Mouse (Mus musculus) MEL (cell line): ENCODE results near the gene Recql5. TPM values are rescaled to one million over a fixed set of nuclear protein-coding genes. Genes with fewer than 3 reads are reported as not detected.

Experiments
- DNase-seq: peaks from one replicate; pipeline ENCODE4 v3.0.0; 2011; ENCODE audit warnings: low read depth, low spot score
- H3K27ac ChIP-seq: 2 replicates; pipeline ENCODE4 v1.5.1; 2012; ENCODE audit warnings: low read depth, mild to moderate bottlenecking, control low read depth, low read length, moderate library complexity; ENCODE audit not compliant: control insufficient read depth
- H3K27me3 ChIP-seq, 2 experiments: fragments of 150-350 bp in 1 of 2; sonication (generic) in 1 of 2; 2 replicates each; pipeline ENCODE4 v1.6.1; 2012; ENCODE audit warnings: low read length in 2 of 2, mild to moderate bottlenecking in 2 of 2, improper control_type of control experiment in 1 of 2, moderate library complexity in 1 of 2; ENCODE audit not compliant: insufficient read depth in 2 of 2, control insufficient read depth in 1 of 2
- H3K36me3 ChIP-seq, 2 experiments: 2 replicates each; pipeline ENCODE4 v1.6.1; 2012 to 2014; ENCODE audit warnings: low read length in 2 of 2, improper control_type of control experiment in 1 of 2, inconsistent platforms in 1 of 2, mild to moderate bottlenecking in 1 of 2; ENCODE audit not compliant: insufficient read depth in 2 of 2, control insufficient read depth in 1 of 2
- H3K4me1 ChIP-seq, 2 experiments: fragments of 150-350 bp in 1 of 2; sonication (generic) in 1 of 2; 2 replicates each; pipeline ENCODE4 v1.6.1; 2012; ENCODE audit warnings: low read length in 2 of 2, improper control_type of control experiment in 1 of 2, mild to moderate bottlenecking in 1 of 2; ENCODE audit not compliant: insufficient read depth in 2 of 2, control insufficient read depth in 1 of 2
- H3K4me3 ChIP-seq, 2 experiments: fragments of 150-350 bp in 1 of 2; sonication (generic) in 1 of 2; 2 replicates each; pipeline ENCODE4 v1.5.1; 2012; ENCODE audit warnings: low read depth in 2 of 2, low read length in 2 of 2, mild to moderate bottlenecking in 2 of 2, moderate library complexity in 2 of 2, control low read depth in 1 of 2, improper control_type of control experiment in 1 of 2; ENCODE audit not compliant: control insufficient read depth in 1 of 2, insufficient read depth in 1 of 2
- H3K79me2 ChIP-seq: 2 replicates; pipeline ENCODE4 v1.6.1; 2012; ENCODE audit warnings: mild to moderate bottlenecking, low read length, moderate library complexity; ENCODE audit not compliant: control insufficient read depth, poor library complexity, insufficient read depth
- H3K9ac ChIP-seq: 2 replicates; pipeline ENCODE4 v1.6.1; 2012; ENCODE audit warnings: low read depth, mild to moderate bottlenecking, control low read depth, low read length, moderate library complexity; ENCODE audit not compliant: control insufficient read depth, poor library complexity, severe bottlenecking
- H3K9me3 ChIP-seq: fragments of 150-350 bp; sonication (generic); replicated peaks from 2 replicates; pipeline ENCODE4 v1.6.1; 2012; ENCODE audit warnings: mild to moderate bottlenecking, low read length, improper control_type of control experiment, moderate library complexity; ENCODE audit not compliant: insufficient read depth
- BHLHE40 ChIP-seq: IDR thresholded peaks from 2 replicates; pipeline ENCODE4 v1.6.1; 2012; ENCODE audit warnings: low read depth, mild to moderate bottlenecking, inconsistent platforms, low read length, improper control_type of control experiment, borderline replicate concordance
- CHD1 ChIP-seq: IDR thresholded peaks from 2 replicates; pipeline ENCODE4 v1.6.1; 2012; ENCODE audit warnings: low read depth, mild to moderate bottlenecking, inconsistent platforms, low read length, improper control_type of control experiment
- CTCF ChIP-seq, 3 experiments: IDR thresholded peaks in 2 of 3; conservative IDR thresholded peaks in 1 of 3; 2 replicates each; pipeline ENCODE4 v1.5.1; 2011 to 2012; ENCODE audit warnings: low read length in 3 of 3, low read depth in 2 of 3, mild to moderate bottlenecking in 2 of 3, improper control_type of control experiment in 1 of 3, inconsistent platforms in 1 of 3, mixed read lengths in 1 of 3, moderate library complexity in 1 of 3; ENCODE audit not compliant: control insufficient read depth in 1 of 3, insufficient read depth in 1 of 3, poor library complexity in 1 of 3, severe bottlenecking in 1 of 3
- E2F4 ChIP-seq: IDR thresholded peaks from 2 replicates; pipeline ENCODE4 v1.6.1; 2011; ENCODE audit warnings: low read depth, low read length, improper control_type of control experiment, borderline replicate concordance
- EP300 ChIP-seq, 2 experiments: IDR thresholded peaks; 2 replicates each; pipeline ENCODE4 v1.6.1; 2011; ENCODE audit warnings: improper control_type of control experiment in 2 of 2, low read length in 2 of 2, low read depth in 1 of 2, mild to moderate bottlenecking in 1 of 2
- ETS1 ChIP-seq: IDR thresholded peaks from 2 replicates; pipeline ENCODE4 v1.6.1; 2012; ENCODE audit warnings: low read depth, mild to moderate bottlenecking, inconsistent platforms, low read length, improper control_type of control experiment, moderate library complexity
- HCFC1 ChIP-seq: IDR thresholded peaks from 2 replicates; pipeline ENCODE4 v1.6.1; 2012; ENCODE audit warnings: low read depth, mild to moderate bottlenecking, inconsistent platforms, low read length, improper control_type of control experiment, moderate library complexity
- MAX ChIP-seq: IDR thresholded peaks from 2 replicates; pipeline ENCODE4 v1.6.1; 2011; ENCODE audit warnings: low read length, improper control_type of control experiment
- MAZ ChIP-seq: IDR thresholded peaks from 2 replicates; pipeline ENCODE4 v1.6.1; 2012; ENCODE audit warnings: low read depth, mild to moderate bottlenecking, inconsistent platforms, low read length, improper control_type of control experiment
- MXI1 ChIP-seq: IDR thresholded peaks from 2 replicates; pipeline ENCODE4 v1.6.1; 2011; ENCODE audit warnings: mild to moderate bottlenecking, low read depth, low read length, improper control_type of control experiment
- MYB ChIP-seq: IDR thresholded peaks from 2 replicates; pipeline ENCODE4 v1.6.1; 2011; ENCODE audit warnings: mild to moderate bottlenecking, low read depth, low read length, improper control_type of control experiment
- NELFE ChIP-seq: IDR thresholded peaks from 2 replicates; pipeline ENCODE4 v1.6.1; 2011; ENCODE audit warnings: low read depth, low read length, improper control_type of control experiment
- POLR2A ChIP-seq, 2 experiments: IDR thresholded peaks; 2 replicates each; pipeline ENCODE4 v1.6.1; 2011 to 2012; ENCODE audit warnings: low read length in 2 of 2, mild to moderate bottlenecking in 2 of 2, control low read depth in 1 of 2, improper control_type of control experiment in 1 of 2, low read depth in 1 of 2, moderate library complexity in 1 of 2; ENCODE audit not compliant: control insufficient read depth in 1 of 2, insufficient read depth in 1 of 2, poor library complexity in 1 of 2
- RCOR1 ChIP-seq: IDR thresholded peaks from 2 replicates; pipeline ENCODE4 v1.6.1; 2012; ENCODE audit warnings: low read depth, mild to moderate bottlenecking, inconsistent platforms, low read length, improper control_type of control experiment
- SIN3A ChIP-seq: IDR thresholded peaks from 2 replicates; pipeline ENCODE4 v1.6.1; 2012; ENCODE audit warnings: low read length, improper control_type of control experiment, inconsistent platforms
- TBP ChIP-seq: IDR thresholded peaks from 2 replicates; pipeline ENCODE4 v1.8.0; 2011; ENCODE audit warnings: low read depth, low read length, improper control_type of control experiment
- TCF12 ChIP-seq: IDR thresholded peaks from 2 replicates; pipeline ENCODE4 v1.6.1; 2014; ENCODE audit warnings: low read depth, mild to moderate bottlenecking, inconsistent platforms, low read length, improper control_type of control experiment, moderate library complexity
- ZC3H11A ChIP-seq: IDR thresholded peaks from 2 replicates; pipeline ENCODE4 v1.6.1; 2012; ENCODE audit warnings: low read depth, mild to moderate bottlenecking, inconsistent platforms, low read length, improper control_type of control experiment
- ZKSCAN1 ChIP-seq: IDR thresholded peaks from 2 replicates; pipeline ENCODE4 v1.6.1; 2012; ENCODE audit warnings: low read depth, mild to moderate bottlenecking, inconsistent platforms, low read length, improper control_type of control experiment, moderate library complexity
- ZMIZ1 ChIP-seq: IDR thresholded peaks from 2 replicates; pipeline ENCODE4 v1.6.1; 2012; ENCODE audit warnings: low read depth, mild to moderate bottlenecking, inconsistent platforms, low read length, improper control_type of control experiment, moderate library complexity
- polyA plus RNA-seq, 2 experiments: library from polyadenylated mRNA; stranded (reverse) in 1 of 2; unstranded in 1 of 2; fragments of >175 nt in 1 of 2; fragments of >200 nt in 1 of 2; gene quantifications; 2 replicates each; pipeline versions ENCODE4 v1.2.1 to v1.2.4; 2012; ENCODE audit warnings: low replicate concordance in 2 of 2, low read depth in 1 of 2; ENCODE audit not compliant: insufficient read length in 2 of 2, insufficient read depth in 1 of 2, missing spikeins in 1 of 2
- total RNA-seq: library from RNA; depleted of rRNA; stranded (reverse); fragments of 300-350 nt; gene quantifications from 2 replicates; pipeline ENCODE4 v1.2.3, GENCODE M21; 2012

The Recql5 gene
- total and polyA plus RNA-seq, 3 experiments = 20.3 to 21.5 TPM; not detected in 1

DNA sequence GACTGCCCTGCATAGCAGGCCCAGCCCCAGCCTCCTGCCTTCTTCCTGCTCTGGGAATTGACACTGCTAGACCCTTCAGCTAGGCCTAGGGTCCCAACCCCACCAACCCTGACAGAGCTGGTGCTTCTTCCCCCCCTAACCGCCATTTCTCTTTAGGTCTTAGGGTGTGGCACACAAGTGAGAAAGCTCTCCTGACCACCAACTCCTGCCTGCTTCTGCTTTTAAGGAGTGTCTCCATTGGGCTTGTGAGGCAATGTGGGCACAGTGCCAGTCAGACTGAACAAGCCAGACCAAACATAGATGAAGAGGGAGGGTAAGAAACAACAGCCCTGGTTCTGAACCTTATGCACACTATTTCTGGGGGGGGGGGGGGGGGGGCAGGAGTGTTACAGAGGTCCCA lies 30.4 kb downstream of the Recql5 start:
- H3K79me2 ChIP-seq = peaks cover 34% of the 10 kb centered on the region
- H3K9me3 ChIP-seq = no peaks in the 10 kb centered on the region
- H3K4me1 ChIP-seq = peaks cover 20 to 40% of the 10 kb centered on the region in 2 experiments
- H3K4me3 ChIP-seq = peak overlapping the region; percentile 13 to 40; a peak in 3 of 4 replicates
- TF ChIP-seq NELFE (peak; percentile 31), POLR2A (IDR thresholded peaks at IDR 0.05; ENCODE audit: control insufficient read depth in 1 of 2, insufficient read depth in 1 of 2, low read depth in 1 of 2, low read length in 2 of 2, poor library complexity in 1 of 2) (peak in 1 of 2 experiments; percentile 64; a peak in 1 of 4 replicates), TCF12 (peak; percentile 58; the same call in 1 of the 2 replicates), MAZ (0 out of 2 replicates have a peak, but pooled peaks have one; percentile 56), SIN3A (peak; percentile 73), ZKSCAN1 (no peak), HCFC1 (0 out of 2 replicates have a peak, but pooled peaks have one; percentile 41), MYB (0 out of 2 replicates have a peak, but pooled peaks have one; percentile 43), ETS1 (peak; percentile 83), EP300 (IDR thresholded peaks at IDR 0.05; ENCODE audit: low read depth in 1 of 2, low read length in 2 of 2) (peak in 1 of 2 experiments; percentile 81; a peak in 2 of 4 replicates), CTCF (IDR thresholded peaks at IDR 0.05 in 2 of 3, conservative IDR thresholded peaks at IDR 0.05 in 1 of 3; ENCODE audit: control insufficient read depth in 1 of 3, insufficient read depth in 1 of 3, low read depth in 2 of 3, low read length in 3 of 3, poor library complexity in 1 of 3, severe bottlenecking in 1 of 3) (no peak), E2F4 (no peak), TBP (peak; percentile 59), MAX (peak; percentile 37; the same call in 1 of the 2 replicates), MXI1 (0 out of 2 replicates have a peak, but pooled peaks have one; percentile 42), BHLHE40 (peak; percentile 82; the same call in 1 of the 2 replicates), ZMIZ1 (peak; percentile 81; the same call in 1 of the 2 replicates), ZC3H11A (no peak)
- DNase-seq = peak; percentile 97
- H3K36me3 ChIP-seq = peaks cover 0 to 33% of the 10 kb centered on the region in 2 experiments; a peak in 2 of 4 replicates
- no peaks in the 10 kb centered on the region for H3K27me3 ChIP-seq
- peak overlapping the region; percentile 74 for H3K9ac ChIP-seq
- peak overlapping the region; percentile 98 for H3K27ac ChIP-seq

DNA sequence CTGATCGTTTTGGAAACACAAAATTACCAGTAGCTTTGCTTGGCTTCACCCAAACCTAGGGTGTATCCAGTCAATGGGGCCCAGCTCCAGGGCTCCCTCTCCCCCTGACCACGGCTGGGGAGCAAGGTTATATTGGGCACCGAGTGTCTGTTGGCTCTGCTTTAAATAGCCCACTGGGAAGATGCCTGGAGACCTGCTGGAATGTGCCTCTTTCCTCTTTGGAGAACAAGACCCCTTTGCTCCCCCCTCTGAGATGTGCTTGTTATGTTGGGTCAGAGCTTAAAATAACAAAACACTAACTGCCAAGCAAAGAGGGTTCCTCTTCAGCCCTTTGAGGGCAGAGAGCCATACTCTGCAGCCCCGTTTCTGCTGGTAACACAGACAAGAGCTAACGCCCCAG lies 31.1 kb downstream of the Recql5 start:
- Histone ChIP-seq H3K9ac (peak overlapping the region; percentile 74), H3K27me3 (no peaks in the 10 kb centered on the region), H3K79me2 (peaks cover 34% of the 10 kb centered on the region), H3K4me3 (peak overlapping the region; percentile 13 to 40), H3K27ac (peak overlapping the region; percentile 98), H3K4me1 (peaks cover 20 to 40% of the 10 kb centered on the region in 2 experiments), H3K9me3 (no peaks in the 10 kb centered on the region), H3K36me3 (peaks cover 0 to 33% of the 10 kb centered on the region in 2 experiments; a peak in 2 of 4 replicates)
- no peak for DNase-seq
- TF ChIP-seq CHD1 (peak; percentile 90), POLR2A (IDR thresholded peaks at IDR 0.05; ENCODE audit: control insufficient read depth in 1 of 2, insufficient read depth in 1 of 2, low read depth in 1 of 2, low read length in 2 of 2, poor library complexity in 1 of 2) (0 out of 4 replicates have a peak, but pooled peaks of 1 of the 2 experiments have one; percentile 7), RCOR1 (no peak)
